Mouse (Mus musculus): Measurements from ENCODE around the gene Bcl2l10. TPM values are rescaled to one million over a fixed set of nuclear protein-coding genes. Genes with fewer than 3 reads are reported as not detected.

Bcl2l10 gene
- polyA plus RNA-seq, 1 experiment from 2014 or later = not detected

- Histone ChIP-seq H3K9me3 (no peaks in the 10 kb centered on the region), H3K27ac (no peak overlapping the region), H3K4me3 (no peak overlapping the region), H3K36me3 (peaks cover 34% of the 10 kb centered on the region), H3K4me1 (no peaks in the 10 kb centered on the region), H3K27me3 (ENCODE audit: insufficient read depth, poor library complexity, severe bottlenecking) (no peaks in the 10 kb centered on the region)
- WGBS = 82% methylated on average over 3 of the region's 3 CpGs
- no peak for DNase-seq (ENCODE audit: low spot score)
Measured at GRCm38 (mm10) chr9:75384337-75384962, 36.9 kb downstream of the Bcl2l10 start.

DNA sequence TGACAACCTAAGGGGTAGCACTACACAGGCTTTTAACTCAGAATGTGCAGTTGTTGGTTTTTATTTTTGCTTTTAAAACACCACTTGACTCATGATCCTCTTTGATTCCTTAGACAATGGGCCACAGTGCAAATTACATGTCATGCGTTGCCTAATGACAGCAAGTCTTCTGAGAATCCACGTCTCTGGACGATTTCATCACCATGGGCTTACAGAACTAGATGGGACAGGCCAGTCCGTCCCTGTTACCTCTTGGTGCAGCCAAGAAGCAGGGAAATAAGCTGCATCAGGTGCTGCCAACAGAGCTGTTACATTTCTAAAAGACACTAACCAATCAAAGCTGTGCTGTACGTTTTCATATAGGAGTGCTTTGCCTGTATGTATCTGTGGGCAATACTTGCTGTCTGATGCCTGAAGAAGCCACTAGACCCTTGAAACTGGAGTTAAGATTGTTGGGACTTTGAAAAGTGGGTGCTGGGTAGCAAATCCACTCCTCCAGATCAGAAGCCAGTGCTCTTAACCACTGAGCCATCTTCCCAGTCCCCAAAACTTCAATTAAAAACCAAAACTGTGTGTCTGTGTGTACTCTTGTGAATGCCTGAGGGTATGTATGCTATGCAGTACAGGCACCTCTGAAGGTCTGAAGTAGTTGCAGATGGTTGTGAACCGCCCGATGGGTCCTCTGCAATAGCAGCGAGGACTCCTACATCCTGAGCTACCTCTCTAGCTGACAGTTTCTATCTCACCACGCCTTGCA lies 37.8 kb downstream of the Bcl2l10 start:
- no peaks in the 10 kb centered on the region for H3K27me3 ChIP-seq (ENCODE audit: insufficient read depth, poor library complexity, severe bottlenecking)
- DNase-seq (ENCODE audit: low spot score) = no peak

DNA sequence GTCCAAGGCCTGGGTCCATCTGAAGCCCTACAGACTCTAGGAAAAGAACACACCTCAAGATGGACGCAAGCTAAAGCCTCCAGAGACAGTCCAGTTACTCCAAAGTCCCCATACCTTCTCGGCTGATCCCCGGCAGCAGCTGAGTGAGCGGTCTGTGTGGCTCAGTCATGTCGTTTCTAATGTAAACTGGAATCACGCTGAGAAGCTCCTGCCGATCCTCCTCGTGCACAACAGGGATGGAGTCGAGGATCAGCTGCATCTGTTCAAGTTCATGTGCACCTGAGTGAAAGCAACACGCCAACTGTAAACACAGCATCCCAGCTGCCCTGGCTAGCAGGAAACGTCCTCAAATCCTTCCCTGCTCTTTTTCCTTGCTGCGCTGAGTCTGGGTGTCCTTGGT lies 45.7 kb downstream of the Bcl2l10 start:
- Histone ChIP-seq H3K4me3 (no peak overlapping the region), H3K4me1 (no peaks in the 10 kb centered on the region), H3K9me3 (no peaks in the 10 kb centered on the region), H3K27me3 (ENCODE audit: insufficient read depth, poor library complexity, severe bottlenecking) (no peaks in the 10 kb centered on the region), H3K27ac (no peak overlapping the region), H3K36me3 (peaks cover 97% of the 10 kb centered on the region)
- 87% methylated on average over 12 of the region's 12 CpGs for WGBS
- DNase-seq (ENCODE audit: low spot score) = no peak

More for the DNA sequence above, 37.8 kb downstream of the Bcl2l10 start:
- Histone ChIP-seq H3K9me3 (no peaks in the 10 kb centered on the region), H3K27ac (no peak overlapping the region), H3K4me1 (no peaks in the 10 kb centered on the region), H3K36me3 (peaks cover 44% of the 10 kb centered on the region), H3K4me3 (no peak overlapping the region)
- WGBS = 83% methylated on average over 9 of the region's 9 CpGs

- no peak for DNase-seq (ENCODE audit: low spot score)
- Histone ChIP-seq H3K9me3 (no peaks in the 10 kb centered on the region), H3K27ac (no peak overlapping the region), H3K27me3 (ENCODE audit: insufficient read depth, poor library complexity, severe bottlenecking) (no peaks in the 10 kb centered on the region), H3K36me3 (peaks cover 78% of the 10 kb centered on the region), H3K4me1 (peaks cover 5% of the 10 kb centered on the region), H3K4me3 (no peak overlapping the region)
- WGBS = 84% methylated on average over 6 of the region's 6 CpGs
Measured at GRCm38 (mm10) chr9:75395971-75396370, 48.4 kb downstream of the Bcl2l10 start.

- H3K9me3 ChIP-seq = no peaks in the 10 kb centered on the region
- H3K4me3 ChIP-seq = no peak overlapping the region
- peaks cover 34% of the 10 kb centered on the region for H3K4me1 ChIP-seq
- no peak for DNase-seq (ENCODE audit: low spot score)
- peaks cover 49% of the 10 kb centered on the region for H3K36me3 ChIP-seq
- H3K27me3 ChIP-seq (ENCODE audit: insufficient read depth, poor library complexity, severe bottlenecking) = no peaks in the 10 kb centered on the region
- WGBS = 91% methylated on average over 4 of the region's 4 CpGs
- H3K27ac ChIP-seq = no peak overlapping the region
Measured at GRCm38 (mm10) chr9:75399069-75399468, 51.5 kb downstream of the Bcl2l10 start.

DNA sequence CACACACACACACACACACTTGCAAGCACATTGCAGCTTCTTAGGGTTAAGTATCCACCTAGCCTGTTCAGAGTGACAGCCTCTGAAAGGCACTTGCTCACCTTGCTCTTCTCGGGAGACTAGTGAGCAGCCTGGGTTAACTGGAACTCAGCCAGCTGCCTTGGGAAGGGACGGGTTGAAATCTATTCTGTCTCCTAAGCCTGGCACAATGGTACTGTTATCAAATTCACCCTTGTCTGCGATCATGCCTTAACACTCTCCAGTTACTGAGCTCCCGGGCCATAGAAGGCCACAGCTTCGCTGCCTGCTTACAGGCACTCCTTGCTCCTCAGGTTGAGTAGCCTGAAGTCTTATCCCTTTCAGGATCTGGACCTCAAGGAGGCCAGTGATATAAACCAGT lies 53.1 kb downstream of the Bcl2l10 start:
- Histone ChIP-seq H3K36me3 (peaks cover 33% of the 10 kb centered on the region), H3K4me1 (peaks cover 41% of the 10 kb centered on the region), H3K9me3 (no peaks in the 10 kb centered on the region), H3K4me3 (no peak overlapping the region), H3K27ac (no peak overlapping the region), H3K27me3 (ENCODE audit: insufficient read depth, poor library complexity, severe bottlenecking) (no peaks in the 10 kb centered on the region)
- WGBS = 50% methylated on average over 5 of the region's 5 CpGs
- no peak for DNase-seq (ENCODE audit: low spot score)

Other genes with a start within 250 kb of the Bcl2l10 start
- gene Myo5c, start 115.7 kb upstream of the Bcl2l10 start, polyA plus RNA-seq (2016; fragmentation: Nextera tagmentation; extraction: Ambion mirVana) = 0.51 and 1.4 TPM in 2 replicates
- gene Gnb5, start 41.5 kb upstream of the Bcl2l10 start, polyA plus RNA-seq (2016; fragmentation: Nextera tagmentation; extraction: Ambion mirVana) = 40.4 and 58.1 TPM in 2 replicates
- gene Mapk6, start 62.2 kb downstream of the Bcl2l10 start, polyA plus RNA-seq (2016; fragmentation: Nextera tagmentation; extraction: Ambion mirVana) = 71.2 and 87.1 TPM in 2 replicates
- 36.3 and 49.1 TPM in 2 replicates for gene Leo1, start 93.8 kb downstream of the Bcl2l10 start, polyA plus RNA-seq (2016; fragmentation: Nextera tagmentation; extraction: Ambion mirVana)
- 73.4 and 90.5 TPM in 2 replicates for gene Tmod3, start 211.9 kb downstream of the Bcl2l10 start, polyA plus RNA-seq (2016; fragmentation: Nextera tagmentation; extraction: Ambion mirVana)

Measured in heart, embryonic 10.5 days (tissue).